Mouse (Mus musculus): ENCODE results near the gene Ace2.

The Ace2 gene

DNA sequence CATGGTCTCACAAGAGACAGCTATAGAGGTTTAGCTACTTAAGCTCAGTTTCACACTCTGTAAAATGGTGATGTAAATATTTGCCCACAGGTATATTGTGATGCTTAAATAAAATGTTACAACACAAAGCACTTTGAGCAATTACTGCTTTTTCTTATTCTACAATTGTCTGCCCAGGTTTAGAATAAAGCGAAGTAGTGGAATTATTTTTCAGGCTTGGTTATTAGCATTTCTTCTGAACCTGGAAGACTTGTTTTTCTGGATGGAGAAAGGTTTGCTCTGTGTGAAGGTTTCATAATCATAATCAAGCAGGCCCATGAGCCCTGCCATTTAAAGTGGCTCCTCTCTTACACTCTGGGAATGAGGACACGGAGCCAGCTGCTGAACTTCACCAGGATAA, at the start of gene Ace2:
Gene Ace2 (plus strand): TSS at position 301 of the 400 bp plus-strand sequence.
- no peak for DNase-seq (ENCODE audit: low read depth in 2 of 2, low spot score in 2 of 2)

DNA sequence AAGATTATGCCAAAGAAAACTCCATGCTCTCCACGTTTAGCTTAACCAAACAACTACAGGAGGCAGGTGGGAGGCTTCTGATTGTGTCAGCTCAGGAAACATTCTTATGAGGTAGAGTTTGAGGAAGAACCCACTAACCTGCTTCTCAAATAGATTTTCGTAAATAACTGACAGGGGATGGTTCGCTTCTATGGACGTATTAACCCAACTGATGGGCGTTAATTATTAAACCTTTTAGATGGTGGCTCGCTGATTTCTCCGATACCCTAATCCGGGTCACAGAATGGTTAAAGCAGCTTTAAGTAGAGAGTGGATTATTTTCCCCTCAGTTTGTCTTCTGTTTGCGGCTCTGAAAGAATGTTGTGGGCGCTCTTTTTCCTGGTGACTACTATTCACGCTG, 49.2 kb upstream of the Ace2 start:
- DNase-seq (ENCODE audit: low read depth in 2 of 2, low spot score in 2 of 2): no peak

DNA sequence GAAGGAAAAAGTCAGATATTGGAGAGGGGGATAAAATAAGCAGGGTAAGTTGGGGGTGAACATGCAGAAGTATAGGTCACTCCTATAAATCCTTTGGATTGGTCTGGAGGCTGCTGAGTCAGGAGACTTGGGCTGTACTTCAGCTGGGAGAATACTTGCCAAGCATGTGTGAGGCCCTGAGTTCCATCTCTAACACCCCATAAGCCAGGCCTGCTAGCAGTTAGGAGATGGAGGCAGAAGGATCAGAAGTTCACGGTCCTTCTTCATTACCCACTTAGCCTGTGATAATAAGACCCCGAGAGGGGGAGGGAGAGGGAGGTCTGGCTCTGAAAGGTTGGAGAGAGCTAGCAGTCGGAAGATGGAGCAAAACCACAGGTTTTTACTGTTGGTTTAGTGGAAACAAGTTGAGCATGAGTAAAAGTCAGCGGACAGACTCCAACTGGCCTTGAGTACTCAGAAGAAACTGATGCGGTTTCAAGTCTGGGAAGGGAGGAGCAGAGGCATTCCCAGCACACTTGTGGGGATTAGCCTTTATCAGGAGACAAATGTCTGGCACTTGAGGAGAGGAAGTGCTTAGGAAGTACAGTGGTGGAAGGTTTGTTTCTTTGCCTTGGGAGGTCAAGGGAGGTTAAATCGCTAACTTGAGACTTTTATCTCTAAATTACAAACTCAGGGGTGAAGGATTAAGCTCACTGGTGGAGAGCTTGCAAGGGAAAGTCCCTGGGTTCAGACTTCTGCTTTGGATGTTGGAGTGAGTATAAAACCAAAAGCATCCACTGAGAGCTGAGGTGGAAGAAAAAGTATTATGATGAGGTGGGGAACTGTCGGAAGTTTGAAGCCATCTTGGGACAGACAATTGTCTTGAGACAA, 46.6 kb upstream of the Ace2 start:
- DNase-seq (ENCODE audit: low read depth in 2 of 2, low spot score in 2 of 2): no peak

DNA sequence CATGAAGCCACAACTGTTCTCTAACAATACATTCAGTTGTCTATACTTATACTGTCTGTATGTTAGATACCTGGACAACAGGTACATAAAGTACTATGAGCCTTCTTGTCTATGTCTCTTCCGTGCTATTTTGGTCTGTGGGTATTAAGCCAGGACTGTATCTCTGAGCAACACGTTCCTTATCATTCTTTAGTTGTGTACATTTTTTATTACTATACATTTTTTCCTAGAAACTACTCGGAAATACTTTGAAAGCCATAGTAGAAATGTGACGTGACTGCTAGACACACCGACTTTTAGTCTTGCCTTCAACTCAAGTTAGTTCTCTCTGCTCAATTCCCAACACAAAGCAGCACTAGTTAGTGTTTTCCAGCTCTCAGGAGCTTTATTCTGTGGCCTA, 45.7 kb upstream of the Ace2 start:
- DNase-seq (ENCODE audit: low read depth in 2 of 2, low spot score in 2 of 2): no peak

DNA sequence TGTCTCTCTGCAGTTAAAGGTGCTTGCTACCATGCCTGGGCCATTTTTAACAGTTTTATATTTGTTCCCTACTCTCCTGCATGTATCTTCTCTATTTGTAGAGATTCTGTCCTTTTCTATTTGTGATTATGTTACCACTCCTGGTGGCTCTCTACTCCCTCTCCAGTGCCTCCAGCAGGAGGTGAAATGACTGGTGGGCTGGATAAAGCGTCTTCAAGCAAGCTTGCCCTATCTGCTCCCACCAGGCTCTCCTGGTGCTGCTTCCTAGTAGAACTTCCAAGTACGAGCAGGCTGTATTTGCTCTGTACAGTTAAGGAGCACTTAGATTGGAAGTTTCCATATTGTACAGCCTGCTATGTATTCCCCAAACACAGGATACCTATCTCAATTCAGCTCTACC, 43.3 kb upstream of the Ace2 start:
- no peak for DNase-seq (ENCODE audit: low read depth in 2 of 2, low spot score in 2 of 2)

DNA sequence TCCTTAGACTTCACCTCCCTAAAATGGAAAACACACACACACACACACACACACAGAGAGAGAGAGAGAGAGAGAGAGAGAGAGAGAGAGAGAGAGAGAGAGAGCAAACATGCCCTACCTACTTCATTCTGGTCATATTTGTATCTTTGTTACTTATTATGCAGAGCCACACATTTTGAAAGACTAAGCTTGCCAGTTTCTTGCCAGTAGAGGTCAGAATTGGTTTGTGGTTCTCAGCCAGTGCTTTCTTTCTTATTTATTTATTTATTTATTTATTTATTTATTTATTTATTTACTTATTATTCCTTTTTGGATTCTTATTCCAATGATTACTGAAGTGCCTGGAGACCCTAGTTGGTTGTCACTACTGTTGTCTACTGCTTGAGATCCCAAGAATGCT, 37.6 kb upstream of the Ace2 start:
- no peak for DNase-seq (ENCODE audit: low read depth in 2 of 2, low spot score in 2 of 2)

DNA sequence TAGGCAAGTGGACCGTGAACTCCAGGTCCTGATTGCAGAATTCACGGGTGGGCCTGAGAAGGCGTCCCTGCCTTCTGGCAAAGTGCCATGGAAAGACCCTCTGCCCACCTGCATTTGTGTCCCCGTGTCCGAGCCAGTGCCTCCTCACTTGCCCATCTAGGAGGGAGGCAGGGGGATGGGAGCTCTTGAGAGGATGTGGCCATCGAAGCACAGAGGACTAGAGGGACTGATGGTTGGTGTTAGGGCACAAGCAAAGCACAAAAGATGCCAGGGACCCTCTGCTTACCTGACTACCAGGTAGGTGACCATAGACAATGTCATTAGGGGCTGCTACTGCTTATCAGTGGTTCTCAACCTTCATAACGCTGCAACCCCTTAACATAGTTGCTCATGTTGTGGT, 36.9 kb upstream of the Ace2 start:
- DNase-seq (ENCODE audit: low read depth in 2 of 2, low spot score in 2 of 2): no peak

DNA sequence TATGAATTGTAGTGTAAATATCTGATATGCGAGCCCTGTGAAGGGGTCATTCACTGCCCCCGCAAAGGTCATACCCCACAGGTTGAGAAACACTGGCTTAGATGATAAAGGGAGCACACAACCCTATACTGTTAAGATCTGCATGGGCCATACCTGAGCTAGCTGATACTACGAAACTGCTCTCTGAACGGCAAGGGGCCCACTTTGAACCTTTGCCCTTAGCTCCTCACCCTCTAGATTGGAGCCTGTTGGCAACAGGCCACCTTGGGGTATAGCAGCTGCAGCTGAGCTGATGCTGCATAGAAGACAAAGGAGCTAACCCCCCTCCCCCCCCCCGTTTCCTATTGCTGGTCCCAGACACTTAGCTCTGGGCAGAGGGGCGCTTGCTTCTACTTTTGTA, 36.5 kb upstream of the Ace2 start:
- no peak for DNase-seq (ENCODE audit: low read depth in 2 of 2, low spot score in 2 of 2)

DNA sequence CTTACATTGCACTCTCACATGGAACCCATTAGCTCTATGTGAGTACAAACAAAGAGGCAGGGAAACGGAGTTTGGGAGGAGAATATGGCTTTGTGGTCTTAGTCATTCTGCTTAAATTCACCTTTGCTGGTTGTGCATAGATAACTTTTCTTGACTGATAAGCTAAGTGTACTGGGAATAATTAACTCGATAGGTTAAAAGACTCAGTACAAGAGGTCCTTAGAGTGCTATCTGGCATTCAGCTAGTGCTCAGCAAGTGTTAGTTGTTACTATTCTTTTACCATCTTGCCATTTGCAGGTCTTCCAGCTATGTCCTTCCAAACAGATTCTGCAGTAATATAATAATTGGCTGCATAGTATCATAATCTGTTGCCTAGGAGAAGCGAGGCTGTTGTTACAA, 28.0 kb upstream of the Ace2 start:
- no peak for DNase-seq (ENCODE audit: low read depth in 2 of 2, low spot score in 2 of 2)

DNA sequence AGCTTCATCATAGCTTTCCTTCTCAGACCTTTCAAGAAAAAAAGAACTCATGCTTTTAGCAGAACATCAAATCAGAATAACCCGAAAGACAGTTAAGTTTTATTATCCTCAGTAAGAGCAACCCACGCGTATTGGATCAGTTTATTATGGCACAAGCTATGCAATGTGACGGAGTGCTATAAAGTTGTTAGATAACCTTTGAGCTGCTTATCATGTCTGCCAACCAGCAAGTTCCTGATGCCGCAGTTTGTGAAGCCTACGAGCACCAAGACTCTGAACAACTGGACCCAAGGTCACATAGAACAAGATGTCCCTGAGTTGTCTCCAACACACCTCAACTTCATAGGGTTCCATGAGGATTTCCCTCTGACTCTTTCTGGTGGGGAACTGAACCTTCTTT, 25.4 kb upstream of the Ace2 start:
- DNase-seq (ENCODE audit: low read depth in 2 of 2, low spot score in 2 of 2): no peak

DNA sequence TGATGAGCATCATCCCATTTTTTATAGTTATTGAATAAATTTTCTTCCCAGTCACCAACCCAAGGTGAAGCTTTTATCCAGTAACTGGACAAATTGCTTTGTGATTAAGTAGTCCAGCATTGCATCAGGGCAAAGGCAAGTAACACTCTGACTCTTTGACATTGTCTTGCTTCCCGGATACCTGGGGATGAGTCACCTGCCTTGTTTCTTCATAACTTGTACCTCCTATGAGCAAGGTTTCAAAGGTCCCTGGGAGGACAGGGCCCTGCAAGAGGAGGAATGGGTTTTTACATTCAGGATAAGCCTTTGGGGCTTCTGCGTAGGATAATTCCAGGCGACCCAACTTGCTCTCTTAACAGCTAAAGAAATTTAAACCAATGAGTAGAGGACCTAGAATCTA, 15.2 kb upstream of the Ace2 start:
- no peak for DNase-seq (ENCODE audit: low read depth in 2 of 2, low spot score in 2 of 2)

DNA sequence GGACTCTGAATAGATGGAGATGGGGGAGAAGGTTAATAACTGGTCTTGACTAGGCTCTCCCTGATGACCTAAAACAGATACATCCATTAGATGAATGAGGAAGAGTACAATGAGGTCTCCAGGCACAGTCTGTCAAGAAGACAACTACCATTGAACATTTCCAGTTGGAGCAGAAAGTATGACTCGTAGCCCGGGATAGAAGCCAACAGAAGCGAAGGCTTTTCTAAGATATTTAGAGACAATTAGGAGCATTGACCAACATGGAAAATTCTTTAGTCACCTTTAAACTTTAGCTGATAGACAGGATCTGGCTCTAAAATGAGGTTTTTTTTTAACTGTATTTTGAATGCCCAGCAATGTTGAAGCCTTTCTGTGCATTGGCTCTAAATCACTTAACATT, 5.6 kb upstream of the Ace2 start:
- no peak for DNase-seq (ENCODE audit: low read depth in 2 of 2, low spot score in 2 of 2)

DNA sequence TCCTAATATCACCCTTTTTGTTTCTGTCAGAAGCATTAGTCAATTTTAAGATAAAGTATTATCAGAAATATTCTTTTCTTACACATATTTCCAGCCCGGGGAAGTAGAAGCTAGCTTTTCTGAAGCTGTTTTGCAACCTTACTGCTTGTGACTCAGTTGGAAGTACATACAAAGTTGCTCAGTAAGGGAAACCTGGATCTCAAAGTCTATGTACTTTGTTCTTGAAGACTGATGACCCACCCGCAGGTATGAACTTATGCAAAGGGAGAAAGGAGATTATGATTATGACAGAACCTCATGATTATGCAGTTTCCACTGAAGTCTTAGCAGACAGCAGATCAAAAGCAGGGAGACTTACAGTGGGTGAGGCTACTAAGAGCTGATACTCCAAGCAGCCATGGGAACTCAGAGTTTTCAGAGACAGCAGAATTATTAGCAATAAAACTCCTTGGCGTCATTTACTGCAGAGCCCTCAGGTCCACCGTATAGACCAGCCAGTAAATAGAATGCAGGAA, 3.8 kb upstream of the Ace2 start:
- no peak for DNase-seq (ENCODE audit: low read depth in 2 of 2, low spot score in 2 of 2)

DNA sequence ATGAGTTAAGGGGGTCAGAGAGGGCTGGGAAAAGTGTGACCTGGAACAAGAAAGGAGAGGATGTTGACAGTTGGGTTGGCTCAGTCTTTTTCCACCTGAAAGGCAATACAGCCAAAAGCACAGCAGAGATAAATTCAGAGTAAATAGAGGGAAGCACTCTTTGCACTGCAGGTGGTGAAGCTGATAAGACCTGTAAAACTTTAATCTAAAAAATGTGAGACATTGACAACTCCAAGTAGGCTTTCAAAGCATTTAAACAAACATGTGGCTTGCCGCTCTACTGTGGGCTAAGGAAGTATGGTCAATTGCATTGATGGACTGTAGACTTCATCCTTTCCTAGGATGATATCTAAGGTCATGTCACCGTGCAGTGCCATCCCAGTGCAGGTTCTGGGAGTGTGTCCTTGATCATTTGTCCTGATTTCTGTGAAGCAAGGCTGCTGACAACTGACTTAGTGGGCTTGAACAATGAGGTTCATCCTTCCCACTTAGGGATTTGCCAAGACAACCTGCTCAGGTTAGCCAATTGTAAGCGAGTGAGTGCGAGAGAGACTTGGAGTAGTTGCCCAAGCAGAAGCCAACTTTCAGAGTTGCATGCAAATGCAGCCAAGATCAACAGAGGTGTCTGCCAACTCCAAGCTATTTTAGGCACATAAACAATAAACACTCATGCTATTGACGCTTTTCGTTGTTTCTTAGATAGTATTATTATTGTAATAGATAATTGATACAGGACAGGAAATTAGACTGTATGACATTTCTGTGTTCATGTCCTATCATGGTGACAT, 6.5 kb downstream of the Ace2 start:
- DNase-seq (ENCODE audit: low read depth in 2 of 2, low spot score in 2 of 2): no peak

DNA sequence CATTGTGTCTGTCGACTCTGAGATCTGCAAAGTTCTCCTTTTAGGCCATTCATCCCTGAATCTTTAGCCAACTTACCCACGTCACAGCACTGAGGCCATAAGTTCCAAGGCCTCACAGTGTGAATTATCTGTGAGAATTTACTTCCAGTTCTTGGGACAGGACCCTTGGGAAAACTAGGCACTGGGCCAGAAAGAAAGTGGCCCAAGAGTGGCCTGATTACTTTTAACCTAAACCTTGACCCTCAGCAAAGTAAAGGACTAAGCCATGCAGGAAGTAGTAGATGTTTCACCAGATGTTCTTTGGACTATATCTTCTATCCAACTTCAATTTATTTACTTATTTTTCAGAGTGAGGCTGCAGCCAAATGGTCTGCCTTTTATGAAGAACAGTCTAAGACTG, 13.6 kb downstream of the Ace2 start:
- no peak for DNase-seq (ENCODE audit: low read depth in 2 of 2, low spot score in 2 of 2)

DNA sequence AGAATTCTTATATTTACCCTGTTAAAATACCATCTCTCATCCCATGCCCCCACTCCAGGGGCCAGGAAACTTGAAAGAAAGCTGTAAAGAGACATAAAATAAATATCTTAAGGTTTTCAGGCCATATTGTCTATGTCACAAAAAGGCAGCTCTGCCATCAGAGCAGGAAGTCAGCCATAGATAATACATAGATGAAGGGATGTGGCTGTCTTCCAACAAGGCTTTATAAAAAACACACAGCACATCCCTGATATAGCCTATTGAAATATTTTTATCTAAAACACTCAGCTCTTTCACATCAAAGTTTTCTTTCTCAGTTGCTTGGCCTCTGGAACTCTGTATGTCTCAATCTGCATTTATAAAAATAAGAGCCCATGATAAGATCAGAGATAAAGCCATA, 14.5 kb downstream of the Ace2 start:
- no peak for DNase-seq (ENCODE audit: low read depth in 2 of 2, low spot score in 2 of 2)

DNA sequence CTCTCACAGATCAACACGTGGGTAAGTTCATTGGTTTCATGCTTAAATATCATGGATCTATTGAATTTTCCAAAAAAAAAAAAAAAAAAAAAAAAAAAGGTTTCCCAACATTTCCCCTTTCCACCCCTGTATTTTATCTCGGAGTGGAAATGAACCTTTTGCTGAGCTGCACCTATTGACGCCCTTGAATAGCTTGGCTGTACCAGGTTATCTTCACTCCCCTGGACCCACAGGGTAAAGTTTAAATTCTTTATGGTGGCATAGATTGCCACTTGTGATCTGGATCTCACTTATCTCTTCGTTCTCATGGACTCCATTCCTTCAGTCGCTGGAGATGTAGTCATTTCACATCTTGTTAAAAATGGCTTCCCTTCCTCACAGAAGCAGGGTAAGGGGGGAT, 15.5 kb downstream of the Ace2 start:
- no peak for DNase-seq (ENCODE audit: low read depth in 2 of 2, low spot score in 2 of 2)

DNA sequence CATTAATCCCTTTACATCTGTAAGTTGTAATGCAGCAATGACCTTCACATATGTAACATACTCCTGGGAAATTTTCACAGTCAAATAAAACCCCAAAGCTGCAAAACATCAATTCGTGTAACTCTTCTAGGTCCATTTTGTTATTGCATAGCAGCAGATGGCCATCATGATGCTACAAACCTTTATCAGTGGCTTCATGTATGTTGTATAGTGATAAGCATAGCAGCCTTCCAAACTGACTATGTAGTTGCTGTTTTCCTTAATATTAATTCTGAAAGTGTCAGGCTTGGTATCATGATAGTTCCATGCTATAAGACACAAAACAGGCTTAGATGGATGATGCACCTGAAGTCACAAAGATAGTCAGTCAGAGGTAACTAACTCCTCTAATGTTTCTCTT, 25.5 kb downstream of the Ace2 start:
- DNase-seq (ENCODE audit: low read depth in 2 of 2, low spot score in 2 of 2): no peak

DNA sequence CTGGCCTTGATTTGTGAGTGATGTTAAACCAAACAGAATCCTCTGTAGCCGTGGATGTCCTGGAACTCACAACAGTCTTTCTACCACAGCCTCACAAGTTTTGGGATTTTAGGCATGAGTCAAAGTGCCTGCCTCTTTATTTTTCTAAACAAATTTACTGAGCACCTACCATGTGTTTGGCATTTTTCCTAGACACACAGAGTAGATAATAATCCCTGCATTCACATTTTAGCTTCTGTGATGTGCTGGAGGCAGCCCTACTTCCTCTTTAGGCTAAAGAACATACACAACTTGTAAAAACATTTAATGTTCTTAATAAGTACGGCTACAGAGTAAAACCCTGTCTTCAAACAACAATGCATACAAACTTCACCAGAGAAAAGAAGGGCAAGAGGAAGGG, 31.9 kb downstream of the Ace2 start:
- DNase-seq (ENCODE audit: low read depth in 2 of 2, low spot score in 2 of 2): no peak

DNA sequence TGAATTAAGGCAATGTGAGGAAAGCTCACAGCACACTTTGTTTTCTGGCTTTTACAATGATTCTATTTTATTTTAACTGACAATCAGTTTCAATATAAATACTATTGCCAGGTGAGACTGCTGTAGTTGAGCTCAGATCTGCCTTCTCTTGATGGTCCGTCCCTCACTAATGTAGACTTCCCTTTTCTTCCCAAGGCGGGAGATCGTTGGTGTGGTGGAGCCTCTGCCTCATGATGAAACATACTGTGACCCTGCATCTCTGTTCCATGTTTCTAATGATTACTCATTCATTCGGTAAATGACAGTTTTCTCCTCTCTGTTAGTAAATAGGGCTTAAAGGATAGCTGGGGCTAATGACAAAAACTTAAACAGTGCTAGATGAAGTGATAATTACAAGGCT, 34.7 kb downstream of the Ace2 start:
- DNase-seq (ENCODE audit: low read depth in 2 of 2, low spot score in 2 of 2): no peak

DNA sequence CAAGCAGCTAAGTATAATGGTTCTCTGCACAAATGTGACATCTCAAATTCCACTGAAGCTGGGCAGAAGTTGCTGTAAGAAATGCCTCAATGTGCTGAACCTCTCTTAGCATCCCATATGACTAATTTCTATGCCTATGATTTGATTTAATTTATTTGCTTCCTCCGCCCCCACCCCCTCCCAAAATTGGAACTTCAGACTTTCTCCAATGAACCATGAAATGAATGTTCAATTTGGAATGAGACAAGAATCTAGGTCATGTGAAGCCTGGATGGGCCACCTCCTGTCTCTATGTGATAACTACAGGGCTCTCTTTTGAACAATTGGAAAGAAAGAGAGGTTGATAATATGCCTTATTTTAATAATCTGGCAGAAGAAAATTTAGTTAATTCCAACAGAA, 36.2 kb downstream of the Ace2 start:
- no peak for DNase-seq (ENCODE audit: low read depth in 2 of 2, low spot score in 2 of 2)

DNA sequence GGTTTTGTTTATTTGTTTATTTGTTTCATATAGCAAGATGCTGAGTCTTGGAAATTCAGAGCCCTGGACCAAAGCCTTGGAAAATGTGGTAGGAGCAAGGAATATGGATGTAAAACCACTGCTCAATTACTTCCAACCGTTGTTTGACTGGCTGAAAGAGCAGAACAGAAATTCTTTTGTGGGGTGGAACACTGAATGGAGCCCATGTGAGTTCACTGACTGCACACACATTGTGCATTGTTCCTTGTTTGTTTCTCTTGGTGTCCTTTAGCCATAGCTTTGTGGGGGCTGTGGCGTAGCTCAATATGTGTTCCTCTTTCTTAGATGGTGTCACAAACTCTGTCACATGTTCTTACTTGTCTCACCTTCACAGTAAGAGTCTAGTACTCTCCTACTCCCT, 36.6 kb downstream of the Ace2 start:
- no peak for DNase-seq (ENCODE audit: low read depth in 2 of 2, low spot score in 2 of 2)

Data from CD8-positive naive resting alpha-beta T cell, adult 2 months (primary cell).